Mouse (Mus musculus) natural killer cell, adult 2 months (primary cell): ENCODE measurements around the gene Arid1b.

ENCODE experiments used
- DNase-seq, 2 experiments: peaks; one replicate each; pipeline ENCODE4 v3.0.0; 2022; ENCODE audit warnings: low spot score in 2 of 2

Arid1b gene

GRCm38 (mm10) chr17:5377151-5377929 is 383.2 kb downstream of the Arid1b start:
- no peak for DNase-seq

GRCm38 (mm10) chr17:5377930-5378310 is 383.8 kb downstream of the Arid1b start:
- DNase-seq: peak in 1 of 2 experiments; percentile 22

GRCm38 (mm10) chr17:5385694-5386093 is 391.6 kb downstream of the Arid1b start:
- DNase-seq: no peak

GRCm38 (mm10) chr17:5386885-5387545 is 392.9 kb downstream of the Arid1b start:
- DNase-seq: no peak

- no peak for DNase-seq
Measured at GRCm38 (mm10) chr17:5388351-5388750, 394.2 kb downstream of the Arid1b start.

- DNase-seq: no peak
Measured at GRCm38 (mm10) chr17:5390682-5391081, 396.6 kb downstream of the Arid1b start.

- no peak for DNase-seq
Measured at GRCm38 (mm10) chr17:5395454-5396205, 401.5 kb downstream of the Arid1b start.

- no peak for DNase-seq
Measured at GRCm38 (mm10) chr17:5396213-5396612, 402.1 kb downstream of the Arid1b start.
